Mouse (Mus musculus) liver, postnatal 0 days (tissue): ENCODE data around the gene Mus81. TPM values are rescaled to one million over a fixed set of nuclear protein-coding genes. Genes with fewer than 3 reads are reported as not detected.

Source experiments
- ATAC-seq: fragments of 200-750 bp; cut with Nextera tagmentation; 2 replicates; pipeline ENCODE4 v1.8.0; 2017; ENCODE audit warnings: mild to moderate bottlenecking, moderate library complexity
- DNase-seq: peaks from one replicate; pipeline ENCODE4 v3.0.0-alpha.2; 2016
- H3K27ac ChIP-seq: fragments of 300-500 bp; sonication (generic); 2 replicates; pipeline ENCODE4 v1.5.1; 2014; ENCODE audit warnings: antibody characterized with exemption, moderate library complexity, mild to moderate bottlenecking, low read depth
- H3K27me3 ChIP-seq: fragments of 300-500 bp; sonication (generic); 2 replicates; pipeline ENCODE4 v1.6.1; 2014; ENCODE audit warnings: low read length, control low read depth, mixed read lengths; ENCODE audit not compliant: insufficient read depth
- H3K36me3 ChIP-seq: fragments of 300-500 bp; sonication (generic); replicated peaks from 2 replicates; pipeline ENCODE4 v1.6.1; 2014; ENCODE audit warnings: mild to moderate bottlenecking, control low read depth, low read length, moderate library complexity, mixed read lengths; ENCODE audit not compliant: insufficient read depth
- H3K4me1 ChIP-seq: fragments of 300-500 bp; sonication (generic); 2 replicates; pipeline ENCODE4 v1.6.1; 2014; ENCODE audit warnings: antibody characterized with exemption, mild to moderate bottlenecking, control low read depth; ENCODE audit not compliant: insufficient read depth
- H3K4me2 ChIP-seq: fragments of 300-500 bp; sonication (generic); 2 replicates; pipeline ENCODE4 v1.6.1; 2014; ENCODE audit warnings: low read depth, mild to moderate bottlenecking, low read length, moderate library complexity, mixed read lengths
- H3K4me3 ChIP-seq: fragments of 300-500 bp; sonication (generic); 2 replicates; pipeline ENCODE4 v1.5.1; 2014; ENCODE audit warnings: low read depth, low read length
- H3K9ac ChIP-seq: fragments of 300-500 bp; sonication (generic); replicated peaks from 2 replicates; pipeline ENCODE4 v1.6.1; 2014; ENCODE audit warnings: mild to moderate bottlenecking, moderate library complexity
- H3K9me3 ChIP-seq: fragments of 300-500 bp; sonication (generic); 2 replicates; pipeline ENCODE4 v1.6.1; 2016; ENCODE audit warnings: mild to moderate bottlenecking, control low read depth, low read length, mixed read lengths
- CTCF ChIP-seq: sonication (generic); IDR thresholded peaks from 2 replicates; pipeline ENCODE4 v1.5.1; 2016; ENCODE audit warnings: antibody characterized with exemption, low read depth
- EP300 ChIP-seq: IDR thresholded peaks from 2 replicates; pipeline ENCODE4 v1.6.1; 2016; ENCODE audit warnings: antibody characterized with exemption, low read depth, mild to moderate bottlenecking
- WGBS: fragments of 180-500 bp; shearing (Covaris S2); extraction: QIAGEN DNeasy Blood & Tissue Kit; methylation state at CpG from one replicate; pipeline ENCODE4 v1.1.7; 2014; ENCODE audit not compliant: insufficient replicate concordance; 5-methylcytosine and 5-hydroxymethylcytosine counted together
- polyA plus RNA-seq: library from polyadenylated mRNA; unstranded; fragments of >200 nt; fragmentation: Nextera tagmentation; extraction: Ambion mirVana; gene quantifications from 2 replicates; pipeline ENCODE4 v1.2.1, GENCODE M21; 2015

Mus81 gene
- polyA plus RNA-seq, 1 experiment from 2014 or later = 11.9 TPM

DNA sequence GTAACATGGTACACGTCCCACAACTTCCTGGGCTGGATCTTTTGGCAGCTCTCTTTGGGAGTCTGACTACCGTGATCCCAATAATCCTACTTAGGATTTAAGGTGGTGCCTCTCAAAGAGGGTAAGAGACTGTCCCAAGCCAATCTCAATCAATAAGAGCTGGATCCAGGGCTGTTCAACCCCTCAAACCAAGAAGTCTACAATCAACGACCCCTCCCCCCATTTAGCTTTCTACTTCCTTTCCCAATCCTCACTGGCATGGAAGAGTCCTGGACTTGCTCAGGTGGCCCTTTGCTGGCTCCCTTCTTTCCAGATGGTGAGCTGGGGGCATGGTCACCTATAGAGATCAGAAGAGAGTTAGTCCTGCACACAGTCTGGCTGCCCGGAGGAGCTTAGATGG, 1.4 kb downstream of the Mus81 start:
- H3K4me1 ChIP-seq = peaks cover 26% of the 10 kb centered on the region
- H3K27me3 ChIP-seq = no peaks in the 10 kb centered on the region
- TF ChIP-seq EP300 (no peak), CTCF (no peak)
- 87% methylated on average over 4 of the region's 4 CpGs for WGBS
- no peak for DNase-seq
- ATAC-seq = no peak
- peaks cover 18% of the 10 kb centered on the region for H3K36me3 ChIP-seq
- no peaks in the 10 kb centered on the region for H3K9me3 ChIP-seq
- peak overlapping the region; percentile 48; the same call in 1 of the 2 replicates for H3K4me3 ChIP-seq
- H3K4me2 ChIP-seq = peak overlapping the region; percentile 79; the same call in 1 of the 2 replicates
- H3K27ac ChIP-seq = no peak overlapping the region
- no peak overlapping the region for H3K9ac ChIP-seq

- H3K9ac ChIP-seq = no peak overlapping the region
- DNase-seq = no peak
- no peak for ATAC-seq
Measured at GRCm38 (mm10) chr19:5486286-5486685, 1.9 kb downstream of the Mus81 start.

GRCm38 (mm10) chr19:5485821-5486220, 2.4 kb downstream of the Mus81 start:
- H3K9me3 ChIP-seq = no peaks in the 10 kb centered on the region
- H3K27me3 ChIP-seq = no peaks in the 10 kb centered on the region
- DNase-seq = no peak
- TF ChIP-seq CTCF (no peak), EP300 (no peak)
- no peak overlapping the region for H3K4me2 ChIP-seq
- WGBS = 88% methylated on average over 7 of the region's 7 CpGs
- H3K27ac ChIP-seq = no peak overlapping the region
- peaks cover 24% of the 10 kb centered on the region for H3K4me1 ChIP-seq
- no peak for ATAC-seq
- H3K36me3 ChIP-seq = peaks cover 18% of the 10 kb centered on the region
- H3K4me3 ChIP-seq = no peak overlapping the region
- H3K9ac ChIP-seq = no peak overlapping the region

More at GRCm38 (mm10) chr19:5486286-5486685, 1.9 kb downstream of the Mus81 start:
- WGBS = 88% methylated on average over 8 of the region's 8 CpGs
- Histone ChIP-seq H3K9me3 (no peaks in the 10 kb centered on the region), H3K27me3 (no peaks in the 10 kb centered on the region), H3K4me2 (no peak overlapping the region), H3K36me3 (peaks cover 18% of the 10 kb centered on the region), H3K4me3 (no peak overlapping the region), H3K4me1 (peaks cover 24% of the 10 kb centered on the region), H3K27ac (no peak overlapping the region)
- TF ChIP-seq CTCF = no peak
- no peak for TF ChIP-seq EP300

- Histone ChIP-seq H3K27ac (no peak overlapping the region), H3K36me3 (peaks cover 18% of the 10 kb centered on the region), H3K4me2 (no peak overlapping the region), H3K27me3 (no peaks in the 10 kb centered on the region), H3K9ac (no peak overlapping the region), H3K9me3 (no peaks in the 10 kb centered on the region), H3K4me1 (peaks cover 24% of the 10 kb centered on the region), H3K4me3 (no peak overlapping the region)
- WGBS = 92% methylated on average over 8 of the region's 8 CpGs
- TF ChIP-seq EP300 (no peak), CTCF (no peak)
- ATAC-seq = no peak
- no peak for DNase-seq
Measured at GRCm38 (mm10) chr19:5485371-5485770, 2.8 kb downstream of the Mus81 start.

DNA sequence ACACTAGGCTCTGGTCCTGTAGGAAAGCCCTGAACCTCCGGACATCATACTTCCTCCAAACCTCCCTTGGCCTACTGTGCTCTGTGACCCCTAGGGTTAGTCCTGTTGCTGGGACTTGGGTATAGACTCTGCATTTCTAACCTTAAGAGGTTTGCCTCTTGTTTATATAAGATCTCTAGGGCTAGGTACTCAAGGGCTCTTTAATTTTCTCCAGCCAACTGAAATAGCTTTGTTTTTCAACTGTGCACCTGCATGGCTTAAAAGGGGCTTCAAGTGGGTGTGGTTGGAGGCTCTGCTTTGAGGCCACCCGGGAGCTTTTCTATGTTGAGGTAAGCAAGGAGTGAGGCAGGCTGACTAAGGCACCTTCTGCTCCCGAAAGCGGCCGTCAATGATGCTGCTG, 3.7 kb downstream of the Mus81 start:
- H3K36me3 ChIP-seq = peaks cover 18% of the 10 kb centered on the region
- H3K4me2 ChIP-seq = no peak overlapping the region
- no peaks in the 10 kb centered on the region for H3K9me3 ChIP-seq
- DNase-seq = no peak
- no peak for TF ChIP-seq EP300
- no peak for TF ChIP-seq CTCF
- H3K9ac ChIP-seq = no peak overlapping the region
- no peak overlapping the region for H3K27ac ChIP-seq
- ATAC-seq = no peak
- WGBS = 86% methylated on average over 5 of the region's 5 CpGs
- no peaks in the 10 kb centered on the region for H3K27me3 ChIP-seq
- H3K4me1 ChIP-seq = peaks cover 20% of the 10 kb centered on the region
- H3K4me3 ChIP-seq = no peak overlapping the region

DNA sequence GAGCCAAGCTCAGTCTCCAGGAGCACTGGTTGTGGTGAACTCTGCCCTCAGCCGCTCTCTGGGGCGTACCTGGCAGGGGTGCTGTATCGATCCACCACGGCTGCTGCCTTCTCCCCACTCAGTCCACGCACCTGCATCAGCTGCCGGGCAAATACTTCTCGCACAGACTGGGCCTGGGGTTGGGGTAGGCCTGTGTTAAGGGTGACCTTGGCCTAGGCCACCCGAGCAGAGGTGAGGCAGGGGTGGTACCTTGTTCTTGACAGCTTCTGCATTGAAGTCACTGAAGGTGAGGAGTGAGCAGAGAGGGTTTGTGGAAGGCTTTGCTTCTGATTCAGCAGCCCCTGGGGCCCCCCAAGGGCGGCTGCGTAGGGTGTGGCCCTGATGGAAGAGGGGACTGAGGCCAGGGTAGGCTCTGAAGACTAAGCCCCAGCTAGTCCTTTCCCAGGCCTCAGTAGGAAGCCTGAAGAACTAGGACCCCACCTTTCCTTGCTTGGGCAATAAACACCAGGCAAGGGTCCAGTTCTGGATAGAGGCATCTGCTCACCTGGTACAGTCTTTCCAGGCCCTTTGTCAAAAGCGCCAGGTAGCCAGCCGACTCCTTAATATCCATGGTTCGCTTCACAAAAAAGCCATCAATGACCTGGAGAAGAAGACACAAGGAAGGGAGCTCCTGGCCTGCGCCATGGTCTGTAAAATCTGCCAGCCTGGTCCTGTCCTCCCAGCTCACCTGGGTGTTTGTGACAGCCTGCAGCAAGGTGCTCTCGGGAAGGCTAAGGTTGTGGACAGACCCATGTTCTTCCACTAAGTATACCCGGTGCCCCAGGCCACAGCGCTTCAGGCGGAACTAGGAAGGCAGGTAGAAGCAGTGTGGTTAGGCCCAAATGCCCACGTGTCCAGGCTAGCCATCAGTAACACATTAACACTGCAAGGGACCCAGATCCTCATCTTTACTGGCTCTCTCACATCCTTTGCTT, 4.5 kb downstream of the Mus81 start:
- 84% methylated on average over 19 of the region's 19 CpGs for WGBS
- no peak for TF ChIP-seq EP300
- no peak for TF ChIP-seq CTCF
- Histone ChIP-seq H3K36me3 (peaks cover 18% of the 10 kb centered on the region), H3K4me1 (peaks cover 16% of the 10 kb centered on the region), H3K9ac (no peak overlapping the region), H3K9me3 (no peaks in the 10 kb centered on the region), H3K4me2 (no peak overlapping the region), H3K4me3 (no peak overlapping the region), H3K27ac (no peak overlapping the region), H3K27me3 (no peaks in the 10 kb centered on the region)
- DNase-seq (no peak), ATAC-seq (no peak)
